Comparison of ENCODE assay signal across 21 mouse cellular contexts in the genomic region with DNA sequence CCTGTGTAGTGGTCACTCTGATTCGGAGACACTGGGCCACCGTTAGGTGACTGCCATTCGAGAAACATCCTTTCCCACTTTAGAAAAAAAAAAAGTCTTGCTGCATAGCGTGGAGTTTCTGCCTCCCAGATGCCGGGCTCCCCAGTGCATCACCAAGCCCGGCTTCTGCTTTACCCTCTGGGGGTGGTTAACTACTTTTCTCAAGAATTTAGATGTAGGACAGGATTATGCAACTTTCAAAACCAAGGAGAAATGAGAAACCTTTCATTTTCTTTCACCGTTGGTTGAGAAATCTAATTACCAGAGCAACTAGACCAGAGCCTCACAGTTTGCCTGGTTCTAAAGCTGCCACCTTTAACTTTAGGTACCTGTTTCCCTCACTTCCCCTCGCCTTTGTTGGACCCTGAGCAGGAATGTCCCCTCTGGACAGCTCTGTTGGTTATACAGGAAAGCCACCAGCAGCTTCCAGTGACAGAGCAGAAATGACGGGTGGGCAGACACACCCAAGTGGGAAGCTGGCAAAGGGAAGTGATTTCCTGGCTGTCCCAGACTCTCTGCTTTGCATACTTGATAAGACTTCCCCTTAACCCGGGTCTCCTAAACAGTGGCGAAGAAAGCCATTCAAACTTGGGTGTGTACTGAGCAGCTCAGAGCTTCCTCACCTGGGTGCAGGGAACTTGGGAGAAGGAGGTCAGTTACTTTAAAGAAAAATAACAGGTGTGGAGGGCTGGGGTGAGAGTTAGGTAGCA. TPM values are rescaled to one million over a fixed set of nuclear protein-coding genes. Genes with fewer than 3 reads are reported as not detected.
DNase-seq lines count a peak whose midpoint lies in the region; ATAC-seq and TF ChIP-seq lines count a peak whose summit lies in the region.
"Had no signal": no experiment of that assay in that cellular context is flagged by ENCODE, and none has a peak within 500 bp of the region (broad histone marks: within the 10 kb centered on the region; RNA-seq: fewer than 3 reads in every experiment).

No protein-coding gene starts in this region.

- no peak for TF ChIP-seq POLR2A in cerebellum, adult 2 months (IDR thresholded peaks at IDR 0.05; ENCODE audit: borderline replicate concordance, insufficient read depth, low read length)

- no peak overlapping the region for H3K4me3 ChIP-seq in liver, postnatal 0 days (ENCODE audit: low read depth, low read length)
- H3K4me3 ChIP-seq in stomach, embryonic 15.5 days (replicated peaks), result no peak overlapping the region
- no peak overlapping the region for H3K4me3 ChIP-seq in cerebellum, adult 2 months (replicated peaks; ENCODE audit: insufficient read depth, low read depth, low read length)
- H3K4me3 ChIP-seq: erythroblast, embryonic 14.5 days; heart, embryonic 15.5 days; hindbrain, embryonic 13.5 days; limb, embryonic 12.5 days; neural tube, embryonic 15.5 days had no signal

- H3K36me3 ChIP-seq in liver, postnatal 0 days (replicated peaks; ENCODE audit: insufficient read depth, low read length), result peaks cover 24% of the 10 kb centered on the region
- peaks cover 14% of the 10 kb centered on the region for H3K36me3 ChIP-seq in stomach, embryonic 15.5 days

- no peak overlapping the region for H3K9ac ChIP-seq in liver, postnatal 0 days (replicated peaks)
- no peak overlapping the region for H3K9ac ChIP-seq in stomach, embryonic 15.5 days
- H3K9ac ChIP-seq: heart, embryonic 15.5 days; hindbrain, embryonic 13.5 days; limb, embryonic 12.5 days; neural tube, embryonic 15.5 days had no signal

- no peaks in the 10 kb centered on the region for H3K9me3 ChIP-seq in liver, postnatal 0 days (ENCODE audit: low read length)
- H3K9me3 ChIP-seq in stomach, embryonic 15.5 days, result no peaks in the 10 kb centered on the region
- H3K9me3 ChIP-seq: heart, embryonic 15.5 days; hindbrain, embryonic 13.5 days; limb, embryonic 12.5 days; neural tube, embryonic 15.5 days had no signal

- TF ChIP-seq CTCF in liver, postnatal 0 days (IDR thresholded peaks at IDR 0.05; ENCODE audit: low read depth), result no peak
- no peak for TF ChIP-seq CTCF in cerebellum, adult 2 months (IDR thresholded peaks at IDR 0.05; ENCODE audit: borderline replicate concordance, insufficient read depth, low read depth, low read length)

- peak overlapping the region; percentile 34; the same call in 1 of the 2 replicates for H3K27ac ChIP-seq in liver, postnatal 0 days (ENCODE audit: low read depth)
- no peak overlapping the region for H3K27ac ChIP-seq in stomach, embryonic 15.5 days
- no peak overlapping the region for H3K27ac ChIP-seq in cerebellum, adult 2 months (ENCODE audit: insufficient read depth, low read length)
- H3K27ac ChIP-seq: heart, embryonic 15.5 days; hindbrain, embryonic 13.5 days; limb, embryonic 12.5 days; neural tube, embryonic 15.5 days had no signal

- no peaks in the 10 kb centered on the region for H3K4me1 ChIP-seq in liver, postnatal 0 days (ENCODE audit: insufficient read depth)
- H3K4me1 ChIP-seq in stomach, embryonic 15.5 days, result no peaks in the 10 kb centered on the region
- no peaks in the 10 kb centered on the region; the same call in 1 of the 2 replicates for H3K4me1 ChIP-seq in cerebellum, adult 2 months (ENCODE audit: control insufficient read depth, insufficient read depth, low read length)
- H3K4me1 ChIP-seq: hindbrain, embryonic 13.5 days; neural tube, embryonic 15.5 days had no signal

- peak; percentile 25; the same call in 1 of the 2 replicates for ATAC-seq in liver, postnatal 0 days
- peak; percentile 88 for ATAC-seq in common myeloid progenitor, adult 5-6 weeks (replicated peaks; ENCODE audit: low read depth, poor library complexity, severe bottlenecking)
- ATAC-seq in stomach, embryonic 15.5 days (ENCODE audit: insufficient read depth, low FRiP score, low read depth), result peak; percentile 65; the same call in 1 of the 2 replicates
- ATAC-seq: forebrain, embryonic 14.5 days had no signal

- 54% methylated on average over 11 of the region's 11 CpGs for WGBS in liver, postnatal 0 days (ENCODE audit: insufficient replicate concordance)
- WGBS in stomach, embryonic 15.5 days, result 73% methylated on average over 11 of the region's 11 CpGs
- 83% methylated on average over 11 of the region's 11 CpGs for WGBS in cerebellum, adult 2 months

- 0 out of 2 replicates have a peak overlapping the region, but pooled peaks have one; percentile 13 for H3K4me2 ChIP-seq in liver, postnatal 0 days (ENCODE audit: low read depth, low read length)
- no peak overlapping the region for H3K4me2 ChIP-seq in stomach, embryonic 15.5 days
- H3K4me2 ChIP-seq: heart, embryonic 15.5 days; hindbrain, embryonic 13.5 days; limb, embryonic 12.5 days; midbrain, embryonic 11.5 days; neural tube, embryonic 15.5 days had no signal

- no peaks in the 10 kb centered on the region for H3K27me3 ChIP-seq in liver, postnatal 0 days (ENCODE audit: insufficient read depth, low read length)
- H3K27me3 ChIP-seq in stomach, embryonic 15.5 days (replicated peaks), result no peaks in the 10 kb centered on the region
- no peaks in the 10 kb centered on the region for H3K27me3 ChIP-seq in cerebellum, adult 2 months (ENCODE audit: control insufficient read depth, insufficient read depth, low read length)
- H3K27me3 ChIP-seq: heart, embryonic 15.5 days; hindbrain, embryonic 13.5 days; limb, embryonic 12.5 days; neural tube, embryonic 15.5 days had no signal

- TF ChIP-seq EP300 in liver, postnatal 0 days (IDR thresholded peaks at IDR 0.05; ENCODE audit: low read depth), result no peak

- no peak for DNase-seq in liver, postnatal 0 days
- no peak for DNase-seq in liver
- DNase-seq in lung, postnatal 36 days, result peak; percentile 63
- no peak for DNase-seq in cerebellum, adult 2 months
- no peak for DNase-seq in thymus, postnatal 25 days
- DNase-seq: adrenal gland, adult 2 months; cerebellum, adult 11 months; cerebellum, postnatal 36 days; heart, adult 11 months; kidney, postnatal 25 days; layer of hippocampus, adult 9-11 months; right cerebral cortex, postnatal 4 days had no signal

RNA-seq across cellular contexts. Expression of a gene that starts 8.0 kb away (rescaled TPM):
- 3.9 and 4.2 TPM in 2 replicates for polyA plus RNA-seq in liver, postnatal 0 days (2015; fragmentation: Nextera tagmentation; extraction: Ambion mirVana)
- total RNA-seq in common myeloid progenitor, adult 5-6 weeks (2017), result 5.6 and 6.3 TPM in 2 replicates
- 13.6 and 14.0 TPM in 2 replicates for polyA plus RNA-seq in stomach, embryonic 15.5 days (2015; fragmentation: Nextera tagmentation; extraction: Ambion mirVana)
- 19.1 and 21.0 TPM in 2 replicates for polyA plus RNA-seq in cerebellum, adult 2 months (2012; rRNA removed)

RNA-seq across cellular contexts. Expression of a gene that starts 19.1 kb away (rescaled TPM):
- polyA plus RNA-seq in liver, postnatal 0 days (2015; fragmentation: Nextera tagmentation; extraction: Ambion mirVana), result 6.5 and 6.7 TPM in 2 replicates
- 34.6 and 40.7 TPM in 2 replicates for total RNA-seq in common myeloid progenitor, adult 5-6 weeks (2017)
- 0.59 and 1.0 TPM in 2 replicates for polyA plus RNA-seq in stomach, embryonic 15.5 days (2015; fragmentation: Nextera tagmentation; extraction: Ambion mirVana)
- 19.9 and 21.5 TPM in 2 replicates for polyA plus RNA-seq in cerebellum, adult 2 months (2012; rRNA removed)

RNA-seq across cellular contexts. Expression of a gene that starts 54.3 kb away (rescaled TPM):
- 19.2 and 24.1 TPM in 2 replicates for polyA plus RNA-seq in liver, postnatal 0 days (2015; fragmentation: Nextera tagmentation; extraction: Ambion mirVana)
- 2.6 and 9.0 TPM in 2 replicates for total RNA-seq in common myeloid progenitor, adult 5-6 weeks (2017)
- polyA plus RNA-seq in stomach, embryonic 15.5 days (2015; fragmentation: Nextera tagmentation; extraction: Ambion mirVana), result 3.3 and 3.5 TPM in 2 replicates
- 2.4 and 2.6 TPM in 2 replicates for polyA plus RNA-seq in cerebellum, adult 2 months (2012; rRNA removed)
- polyA plus RNA-seq: erythroblast, embryonic 14.5 days had no signal

Comparison
In these comparisons a context has a peak if more than half of its experiments do, and no peak if none do; other contexts are left out.
1. ATAC-seq: peak in every context shown above with its lines; median percentile 88 in common myeloid progenitor, adult 5-6 weeks; 65 in stomach, embryonic 15.5 days; 25 in liver, postnatal 0 days.